Mouse (Mus musculus): ENCODE measurements at regions not wholly inside any gene's neighbourhood (a gene's known extent, or its start where the extent isn't known, plus 50 kb on each side); places are given as distances from the start of the nearest gene placed in this dataset.

GRCm38 (mm10) chr13:44356981-44357380 is 372.3 kb upstream of the Jarid2 start:
- TF ChIP-seq CTCF (IDR thresholded peaks at IDR 0.05; ENCODE audit: low read depth) = no peak
- no peak for TF ChIP-seq EP300 (IDR thresholded peaks at IDR 0.05; ENCODE audit: low read depth)
